Mouse (Mus musculus) cerebellum, adult (tissue): ENCODE data around the gene Ttc34.
A peak's percentile ranks its signal among the peaks of the same experiment; 100 is the strongest.

Experiments
- ATAC-seq: cut with Nextera tagmentation; 2 replicates; pipeline ENCODE4 v1.9.2; 2017; ENCODE audit warnings: mild to moderate bottlenecking, moderate library complexity, mixed read lengths; ENCODE audit not compliant: insufficient number of reproducible peaks, low FRiP score, low TSS enrichment

Gene Ttc34

DNA sequence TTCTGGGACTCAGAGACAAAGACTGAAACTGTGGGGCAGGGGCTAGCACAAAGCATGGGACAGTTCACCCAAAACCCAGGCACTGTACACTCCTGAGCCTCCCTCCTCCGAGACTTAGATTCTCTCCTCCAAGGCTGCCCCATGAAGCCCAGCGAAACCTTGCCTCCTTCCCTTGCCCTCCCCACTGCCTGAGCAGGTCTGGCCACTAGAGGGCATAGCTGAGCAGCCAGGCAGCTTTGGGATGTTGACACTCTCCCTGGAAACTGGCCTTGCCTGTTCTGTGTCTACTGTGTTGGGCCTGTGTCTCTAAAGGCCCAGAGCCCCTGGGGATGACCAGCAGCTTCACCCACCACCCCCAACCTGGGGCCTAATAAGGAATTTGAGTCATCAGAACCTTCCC is at the start of gene Ttc34:
Ttc34 (plus strand) TSS at position 290 of the 400 bp plus-strand sequence.
- 0 out of 2 replicates have a peak, but pooled peaks have one; percentile 45 for ATAC-seq

DNA sequence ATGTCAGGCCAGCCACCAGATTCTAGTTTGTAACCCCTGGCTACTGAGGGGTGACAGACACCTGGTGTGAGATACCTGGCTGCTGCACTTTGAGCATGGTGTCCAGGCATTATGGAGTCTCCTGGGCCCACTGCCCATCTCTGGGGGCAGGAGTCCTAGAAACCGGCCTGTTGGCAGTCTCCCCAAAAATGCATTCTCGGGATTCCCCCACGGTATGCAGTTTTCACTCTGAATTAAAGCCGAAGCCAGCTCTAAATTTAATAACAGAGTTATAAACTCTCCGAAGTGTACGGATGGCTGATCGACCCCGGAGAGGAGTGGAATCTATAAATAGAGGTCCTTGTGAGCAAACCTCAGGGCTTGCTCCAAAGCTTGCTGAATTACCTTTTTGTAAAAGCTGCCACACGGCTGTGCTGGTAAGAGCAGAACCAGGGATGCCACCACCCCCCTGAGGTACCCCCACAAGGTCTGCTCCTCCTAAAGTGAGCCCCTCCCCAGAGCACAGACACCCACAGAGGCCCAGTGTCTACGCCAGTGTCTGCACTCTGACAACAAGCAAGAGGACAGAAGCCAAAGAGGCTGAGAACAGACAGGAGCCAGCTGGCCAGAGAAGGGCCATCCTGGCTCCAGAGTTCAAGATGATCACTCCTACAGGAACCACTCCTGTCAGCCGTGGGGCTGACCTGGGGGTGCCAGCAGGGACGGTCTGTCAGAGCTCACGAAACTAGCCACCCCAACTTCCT is 49.1 kb upstream of the Ttc34 start:
- no peak for ATAC-seq

DNA sequence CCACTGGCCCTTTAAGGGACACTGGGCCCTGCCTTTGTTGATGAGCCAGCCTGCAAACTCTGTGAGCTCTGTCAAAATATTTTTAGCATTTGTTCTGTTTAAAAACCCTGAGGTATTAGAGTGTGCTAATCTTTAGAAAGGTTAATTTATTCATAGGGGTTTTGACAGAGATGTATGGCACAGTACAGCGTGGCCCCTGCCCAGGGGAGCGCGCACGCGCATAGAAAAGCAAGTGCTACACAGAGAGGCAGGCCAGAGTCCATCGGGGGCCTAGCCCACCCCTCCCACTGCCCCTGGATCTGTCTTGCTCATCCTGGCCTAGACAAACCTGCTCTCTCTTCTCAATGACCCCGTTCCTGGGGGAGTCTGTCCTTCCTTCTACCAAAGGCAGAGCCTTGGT is 45.4 kb upstream of the Ttc34 start:
- ATAC-seq = no peak

DNA sequence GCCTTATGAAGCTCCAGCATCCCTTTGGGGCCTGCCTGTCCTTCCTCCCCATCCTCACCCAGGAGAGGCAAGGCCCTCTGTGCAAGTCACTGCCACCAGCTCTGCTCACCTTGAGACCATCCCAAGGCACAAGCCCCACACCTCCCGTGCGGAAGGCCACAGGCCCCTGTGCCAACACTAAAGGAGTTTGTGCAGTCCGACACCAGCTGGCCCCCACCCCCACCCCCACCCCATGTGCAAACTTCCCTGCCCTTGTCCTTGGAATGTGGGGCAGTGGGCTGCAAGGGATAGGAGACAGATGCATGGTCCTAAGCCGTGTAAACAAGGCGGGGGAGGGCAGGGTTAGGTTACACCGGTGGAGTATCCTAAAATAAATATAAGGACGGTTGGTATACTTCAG is 43.8 kb upstream of the Ttc34 start:
- no peak for ATAC-seq

DNA sequence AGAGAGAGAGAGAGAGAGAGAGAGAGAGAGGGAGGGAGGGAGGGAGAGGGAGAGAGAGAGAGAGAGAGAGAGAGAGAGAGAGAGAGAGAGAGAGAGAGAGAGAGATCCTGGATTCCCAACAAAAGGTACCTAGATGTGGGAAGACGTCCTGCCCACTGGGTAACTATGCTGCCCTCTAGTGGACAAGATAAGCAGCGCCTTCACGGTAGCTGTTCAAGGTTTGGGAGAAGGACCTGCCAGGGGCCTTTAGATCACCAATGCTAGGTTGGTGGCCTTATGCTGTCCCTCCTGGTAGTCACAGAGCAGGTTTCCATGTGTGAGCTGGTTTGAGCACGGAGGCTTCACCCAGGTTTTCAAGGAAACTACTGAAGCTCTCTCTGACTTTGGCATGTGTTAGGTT is 39.4 kb upstream of the Ttc34 start:
- ATAC-seq = no peak

DNA sequence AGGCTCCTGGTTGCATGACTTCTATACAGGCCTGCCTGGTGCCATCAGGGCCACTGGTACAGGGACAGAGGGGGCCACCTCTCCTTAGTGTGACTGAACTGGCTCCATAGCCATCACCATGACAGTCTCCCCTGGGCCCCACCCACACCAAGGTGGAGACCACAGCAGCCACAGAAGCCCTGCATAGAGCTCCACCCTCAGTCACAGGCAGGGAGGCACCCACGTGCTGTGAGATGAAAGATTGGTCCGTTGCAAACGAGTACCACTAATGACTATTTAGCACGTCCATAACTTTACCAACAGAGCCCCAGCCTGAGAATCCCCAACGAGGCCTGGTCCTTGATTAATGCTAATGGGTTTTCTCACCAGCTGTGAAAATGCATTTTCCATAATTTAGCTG is 36.7 kb upstream of the Ttc34 start:
- ATAC-seq = no peak

DNA sequence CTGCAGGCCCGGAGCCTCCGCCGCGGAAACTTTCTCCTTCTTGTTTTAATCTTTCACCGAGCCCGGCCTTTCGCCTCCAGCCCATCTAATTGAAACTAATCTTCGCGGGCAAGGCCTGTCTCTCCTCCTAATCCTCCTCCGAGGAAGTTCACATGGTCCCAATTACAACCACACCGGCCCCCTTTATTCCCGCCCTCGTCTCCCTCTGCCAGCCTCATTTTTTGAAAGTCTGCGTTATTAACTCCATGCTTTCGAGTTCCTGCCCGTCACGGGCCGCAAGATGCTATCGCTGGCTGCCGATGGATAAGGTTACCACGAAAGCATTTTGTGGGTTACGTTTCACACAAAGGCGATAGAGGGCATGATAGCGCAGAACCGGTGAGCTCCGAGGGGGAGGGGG is 35.0 kb upstream of the Ttc34 start:
- no peak for ATAC-seq

DNA sequence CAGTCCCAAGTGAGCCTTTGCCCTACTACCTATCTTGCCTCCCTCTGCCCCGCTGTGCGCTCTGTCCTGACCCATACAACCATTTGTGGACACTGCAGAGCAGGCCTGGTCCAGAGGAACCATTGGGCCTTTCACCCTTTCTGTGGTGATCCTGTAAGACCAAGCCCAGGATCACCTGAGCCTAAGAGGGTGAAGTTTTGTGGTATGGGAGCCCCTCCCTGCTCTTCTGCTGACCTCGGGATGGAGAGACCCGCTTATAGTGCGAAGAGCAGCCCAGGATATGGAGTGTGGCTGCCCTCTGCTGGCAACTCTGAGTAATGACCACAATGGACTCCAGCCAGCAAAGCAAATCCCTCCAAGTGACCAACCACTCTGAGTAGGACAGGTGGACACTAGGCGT is 11.6 kb upstream of the Ttc34 start:
- peak; percentile 46; the same call in 1 of the 2 replicates for ATAC-seq

DNA sequence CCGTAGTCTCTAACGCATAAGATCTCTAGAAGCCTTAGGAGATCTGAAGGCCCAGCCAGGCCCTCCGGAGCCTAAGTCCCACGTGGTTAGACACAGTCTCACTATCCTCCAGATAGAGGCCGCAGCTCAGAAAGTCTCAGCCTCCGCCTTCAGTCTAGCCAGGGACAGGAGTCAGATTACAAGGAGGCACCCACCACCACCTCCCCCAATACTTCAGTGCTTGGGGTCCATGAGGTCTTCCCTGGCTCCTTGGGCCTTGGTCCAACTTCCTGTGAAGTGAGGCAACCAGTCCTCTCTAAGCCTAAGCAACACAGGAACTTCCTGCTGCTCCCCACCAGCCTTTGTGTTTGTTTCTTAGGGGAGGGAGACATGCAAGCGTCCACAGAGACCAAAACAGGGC is 11.0 kb upstream of the Ttc34 start:
- no peak for ATAC-seq

DNA sequence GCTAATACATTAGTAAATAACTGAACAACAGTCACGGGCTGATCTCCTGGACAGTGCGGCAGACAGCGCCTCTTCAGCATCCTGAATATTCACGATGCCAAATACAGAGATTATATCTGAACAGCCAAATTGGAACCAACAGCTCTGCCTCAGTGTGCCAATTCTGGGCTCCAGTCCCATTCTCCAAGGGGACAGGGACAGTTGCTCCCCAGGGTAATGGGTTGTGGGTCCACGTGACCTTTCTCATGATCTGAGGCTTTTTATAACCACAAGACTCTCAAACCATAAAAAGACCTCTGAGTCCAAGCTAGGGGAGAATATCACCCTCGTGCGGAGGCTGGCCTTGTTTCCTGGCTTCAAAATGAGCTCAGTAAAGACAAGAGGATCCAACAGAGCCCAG is 10.1 kb upstream of the Ttc34 start:
- peak; percentile 21; the same call in 1 of the 2 replicates for ATAC-seq

DNA sequence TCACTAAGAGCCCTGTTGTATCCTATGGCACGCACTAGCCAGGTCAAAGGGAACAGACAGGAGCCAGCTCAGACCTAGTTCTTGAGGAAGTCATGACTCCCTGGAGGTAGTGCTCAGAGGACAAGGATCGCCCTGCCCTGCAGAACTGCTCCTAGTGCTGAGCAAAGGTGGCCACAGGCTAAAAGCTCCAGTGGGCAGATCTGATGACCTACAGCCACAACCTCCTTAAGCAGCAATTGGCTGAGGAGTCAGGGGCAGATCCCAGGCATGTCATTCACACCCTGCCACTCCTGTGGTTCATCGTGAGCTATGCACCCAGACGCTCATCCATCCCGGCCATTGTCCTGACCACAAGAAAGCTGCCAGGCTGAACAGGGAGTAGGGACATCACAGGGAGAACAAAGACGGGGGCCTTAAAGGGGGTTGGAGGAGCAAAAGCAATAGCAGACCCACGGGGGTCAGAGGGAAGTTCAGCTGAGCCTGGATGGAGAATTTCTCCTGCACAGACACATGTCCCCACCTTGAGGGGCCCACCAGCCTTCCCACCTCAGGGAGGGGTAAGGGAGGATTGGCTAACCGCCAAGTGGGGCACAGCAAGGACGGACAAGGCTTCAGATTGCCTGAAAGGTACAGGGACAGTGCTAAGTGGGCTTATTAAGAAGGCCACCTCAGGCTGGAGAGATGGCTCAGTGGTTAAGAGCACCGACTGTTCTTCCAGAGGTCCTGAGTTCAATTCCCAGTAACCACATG is 9.2 kb upstream of the Ttc34 start:
- ATAC-seq = no peak

DNA sequence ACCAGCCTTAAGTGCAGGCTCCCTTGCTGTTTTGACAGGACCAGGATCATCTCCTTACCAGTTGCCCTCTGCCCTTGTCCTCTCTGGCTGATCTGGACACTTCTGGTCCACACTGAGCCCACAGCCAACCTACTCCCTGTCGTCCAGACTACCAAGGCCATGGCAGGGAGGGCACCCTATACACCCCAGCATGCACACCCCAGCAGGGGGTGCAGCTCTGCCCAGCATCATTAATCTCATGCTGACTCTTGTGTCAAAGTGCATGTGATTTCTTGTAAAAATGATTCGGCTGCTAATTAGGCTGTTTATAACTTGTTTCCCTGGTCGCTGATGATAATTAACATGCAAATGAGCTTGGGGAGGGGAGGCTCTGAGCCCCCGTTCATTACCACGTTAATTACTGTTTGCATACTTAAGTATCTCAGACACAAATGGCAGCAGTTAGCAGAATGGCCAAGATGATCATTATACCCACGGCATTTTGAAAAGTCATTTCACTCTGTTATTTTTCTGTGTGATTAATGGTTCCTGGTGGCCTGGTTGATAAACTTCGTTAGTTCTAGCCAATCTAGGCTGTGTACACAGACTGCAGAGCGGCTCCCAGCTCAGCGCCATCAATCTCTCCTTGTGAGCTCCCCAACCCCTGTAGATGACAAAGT is 5.2 kb upstream of the Ttc34 start:
- ATAC-seq = no peak

DNA sequence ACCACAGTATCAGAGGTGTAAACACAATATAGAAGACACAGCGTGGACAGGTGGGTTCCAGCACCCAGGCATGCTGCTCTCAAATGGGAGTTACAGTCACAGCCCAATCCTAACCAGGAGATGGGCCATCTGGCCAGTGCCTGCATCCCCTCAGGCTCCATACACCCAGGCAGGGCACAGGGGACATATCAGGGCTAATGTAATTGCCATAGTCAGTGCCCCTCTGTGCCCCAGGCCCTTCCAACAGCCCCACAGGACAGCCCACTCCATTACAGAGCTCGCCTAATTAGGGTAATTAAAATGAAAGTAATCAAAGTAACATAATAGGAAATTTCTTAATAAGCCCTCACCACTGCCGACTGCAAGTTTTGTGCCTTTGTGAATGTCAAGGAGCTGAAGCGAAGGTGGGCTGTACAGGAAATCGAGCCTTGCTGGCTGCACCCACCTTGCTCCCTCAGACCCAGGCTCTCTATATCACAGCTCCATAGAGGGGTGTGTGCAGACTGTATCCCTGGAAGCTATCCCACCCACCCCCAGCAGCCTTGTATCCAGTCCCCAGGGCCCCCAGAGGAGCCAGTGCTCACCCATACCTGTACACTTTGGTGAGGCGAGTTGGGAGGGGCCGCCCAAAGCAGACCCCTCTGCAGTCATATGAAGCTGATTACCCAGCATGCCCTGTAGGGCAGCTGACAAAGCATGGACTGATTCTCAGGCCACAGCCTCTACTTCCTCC is 910 bp upstream of the Ttc34 start:
- ATAC-seq = no peak

DNA sequence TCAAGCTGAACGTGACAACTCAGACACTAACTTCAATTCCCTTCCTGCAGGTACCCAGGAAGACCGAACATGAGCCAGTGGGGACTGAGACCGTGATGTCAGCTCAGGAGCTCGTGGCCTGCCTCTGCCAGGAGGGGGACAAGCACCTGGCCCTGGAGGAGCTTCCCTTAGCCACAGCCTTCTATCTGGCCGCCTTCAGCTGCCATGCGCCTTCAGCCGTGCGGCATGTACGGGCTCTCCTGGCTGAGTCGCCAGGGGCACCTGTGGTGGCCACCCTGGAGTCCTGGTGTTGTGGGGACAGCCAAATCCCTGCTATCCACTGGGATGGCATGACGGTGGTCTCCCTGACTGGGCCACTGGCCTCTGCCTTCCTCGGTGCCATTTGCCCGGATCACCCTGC is 1.5 kb downstream of the Ttc34 start:
- ATAC-seq = no peak

DNA sequence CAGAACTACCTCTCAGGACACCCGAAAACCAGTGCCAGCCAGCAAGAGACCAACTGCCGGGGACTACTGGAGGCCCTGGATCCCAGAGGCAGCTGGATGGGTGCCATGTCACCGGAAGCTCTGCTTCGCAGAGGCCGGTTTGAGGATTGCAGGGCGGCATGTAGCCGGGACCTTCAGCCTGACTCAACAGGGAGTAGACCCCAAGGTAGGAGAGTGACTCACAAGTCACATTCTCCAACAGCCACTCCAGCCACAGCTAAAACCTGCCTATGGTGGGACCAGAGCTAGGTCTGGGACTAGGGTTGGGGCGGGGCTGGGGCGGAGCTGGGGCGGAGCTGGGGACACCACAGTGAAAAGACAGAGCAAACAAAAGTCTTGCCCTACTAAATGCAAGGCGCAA is 2.1 kb downstream of the Ttc34 start:
- ATAC-seq = no peak

DNA sequence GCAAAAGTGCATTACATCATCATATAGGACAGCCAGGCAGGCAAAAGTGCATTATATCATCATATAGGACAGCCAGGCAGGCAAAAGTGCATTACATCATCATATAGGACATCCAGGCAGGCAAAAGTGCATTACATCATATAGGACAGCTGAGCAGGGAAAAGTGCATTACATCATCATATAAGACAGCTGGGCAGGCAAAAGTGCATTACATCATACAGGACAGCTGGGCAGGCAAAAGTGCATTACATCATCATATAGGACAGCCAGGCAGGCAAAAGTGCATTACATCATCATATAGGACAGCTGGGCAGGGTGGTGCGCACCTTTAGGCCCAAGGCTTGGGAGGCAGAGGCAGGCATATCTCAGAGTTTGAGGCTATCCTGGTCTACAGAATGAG is 15.4 kb downstream of the Ttc34 start:
- no peak for ATAC-seq

DNA sequence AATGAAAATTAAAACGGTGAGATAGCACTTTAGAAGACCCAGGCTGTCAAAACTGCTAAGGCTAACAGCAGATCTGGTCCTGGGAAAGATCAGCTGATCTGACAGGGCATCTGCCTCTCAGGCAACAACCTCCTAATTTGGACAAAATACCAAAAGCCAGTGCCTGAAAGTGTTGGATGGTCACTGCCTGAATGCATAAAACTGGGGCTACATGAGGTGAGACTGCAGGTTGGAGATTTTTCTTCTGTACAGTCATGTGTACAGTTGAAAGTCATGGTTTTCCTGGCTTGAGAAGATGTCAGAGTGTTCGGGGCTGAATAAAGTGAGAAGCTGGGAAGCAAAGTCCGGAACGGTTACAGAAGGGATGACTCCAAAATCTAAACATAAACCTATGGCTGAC is 16.6 kb downstream of the Ttc34 start:
- ATAC-seq = no peak

DNA sequence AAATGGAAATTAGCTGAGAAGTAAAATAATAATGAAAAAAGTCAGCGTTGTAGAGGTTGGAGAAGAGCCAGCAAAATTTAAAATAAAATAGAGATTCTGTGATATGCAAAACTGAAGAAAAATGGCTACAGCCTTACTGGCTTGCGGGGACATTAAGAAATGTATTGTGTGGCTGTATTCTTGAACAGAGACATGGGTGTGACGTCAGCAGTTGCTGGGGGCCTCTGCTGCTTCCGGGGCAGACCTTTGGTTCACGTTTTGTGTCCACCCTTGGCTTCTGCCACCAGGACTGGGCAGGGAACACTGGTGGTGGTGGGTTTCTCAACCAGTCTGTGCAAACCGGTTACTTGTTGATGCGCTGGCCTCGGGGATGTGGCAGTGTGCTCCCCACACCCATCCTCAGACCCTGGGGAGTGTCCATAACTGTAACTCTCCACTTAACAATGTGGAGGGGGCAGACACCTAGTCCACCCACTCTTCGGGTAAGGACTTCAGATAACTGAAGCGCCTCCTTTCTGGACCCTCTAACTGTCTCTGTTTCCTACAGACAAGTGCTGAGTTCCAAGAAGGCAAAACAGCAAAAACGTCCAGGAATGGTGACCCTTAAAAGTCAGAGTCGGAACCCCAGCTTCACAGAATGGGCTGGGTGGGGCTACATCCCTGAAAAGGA is 17.6 kb downstream of the Ttc34 start:
- no peak for ATAC-seq

DNA sequence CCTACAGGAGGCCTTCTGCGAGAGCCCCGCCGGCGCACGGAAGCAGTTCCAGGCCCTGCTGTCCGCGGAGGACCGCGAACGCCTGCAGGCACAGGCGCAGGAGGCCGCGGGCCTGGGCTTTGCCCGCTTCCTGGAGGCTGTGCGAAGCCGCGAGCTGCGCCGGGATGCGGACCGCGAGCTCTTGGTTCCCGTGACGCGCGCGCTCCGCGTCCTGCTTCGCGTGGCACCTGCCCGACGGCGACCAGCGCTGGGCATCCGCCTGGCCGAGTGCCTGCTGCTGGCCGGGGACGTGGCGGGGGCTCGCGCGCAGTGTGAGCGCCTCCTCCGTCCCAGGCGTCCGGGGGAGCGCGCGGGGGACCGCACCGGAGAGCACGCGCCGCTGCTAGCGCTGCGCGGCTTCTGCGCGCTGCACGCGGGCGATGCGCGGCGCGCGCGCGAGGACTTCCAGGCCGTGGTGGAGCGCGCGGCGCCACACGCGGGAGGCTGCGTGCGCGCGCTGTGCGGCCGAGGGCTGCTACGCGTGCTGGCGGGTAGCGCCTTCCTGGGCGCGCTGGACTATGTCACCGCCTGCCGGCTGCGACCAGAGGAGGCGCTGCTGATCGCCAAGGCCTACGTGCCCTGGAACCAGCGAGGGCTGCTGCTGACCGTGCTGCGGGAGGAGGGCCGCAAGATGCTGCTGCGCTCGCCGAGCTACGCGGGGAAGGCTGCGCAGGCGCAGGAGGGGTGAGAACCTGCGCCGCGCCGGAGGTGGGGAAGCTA is 18.6 kb downstream of the Ttc34 start:
- ATAC-seq = peak; percentile 90

DNA sequence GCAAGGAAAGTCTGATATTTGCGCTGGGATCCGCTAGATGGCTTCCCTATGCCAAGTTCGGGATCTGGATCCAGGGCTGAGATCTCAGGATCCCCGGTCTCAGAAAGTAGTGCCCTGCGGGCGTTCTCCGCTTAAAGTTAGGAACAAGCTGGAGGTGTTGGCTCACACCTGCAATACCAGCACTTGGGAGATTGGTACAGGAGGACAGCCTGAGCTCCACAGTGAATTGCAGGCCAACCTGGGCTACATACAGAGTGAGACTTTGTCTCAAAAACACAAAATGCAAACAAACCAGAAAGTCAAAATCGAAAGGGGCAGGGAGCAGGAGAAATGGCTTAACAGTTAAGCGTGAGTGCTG is 19.2 kb downstream of the Ttc34 start:
- ATAC-seq = no peak
